Mouse (Mus musculus): ENCODE measurements around the gene Grb14. TPM values are rescaled to one million over a fixed set of nuclear protein-coding genes. Genes with fewer than 3 reads are reported as not detected.

The Grb14 gene
- polyA plus RNA-seq, 1 experiment from 2014 or later, result 6.8 TPM

- Histone ChIP-seq H3K4me3 (ENCODE audit: low read depth, low read length) (no peak overlapping the region), H3K36me3 (ENCODE audit: control insufficient read depth, insufficient read depth, low read length) (no peaks in the 10 kb centered on the region), H3K27me3 (ENCODE audit: control insufficient read depth, insufficient read depth, low read length) (no peaks in the 10 kb centered on the region), H3K9ac (ENCODE audit: low read length) (no peak overlapping the region; the same call in 1 of the 2 replicates), H3K4me1 (ENCODE audit: control insufficient read depth, insufficient read depth, low read length) (peaks cover 5% of the 10 kb centered on the region; the same call in 1 of the 2 replicates), H3K9me3 (ENCODE audit: control insufficient read depth, low read length) (no peaks in the 10 kb centered on the region), H3K27ac (ENCODE audit: low read depth, low read length) (no peak overlapping the region), H3K4me2 (no peak overlapping the region)
- peak; percentile 49; the same call in 1 of the 2 replicates for ATAC-seq (ENCODE audit: low FRiP score)
- WGBS, result 67% methylated on average over 6 of the region's 6 CpGs
- peak; percentile 82 for DNase-seq (ENCODE audit: low spot score, missing footprints)
Measured at GRCm38 (mm10) chr2:64966893-64967444, 57.8 kb downstream of the Grb14 start.

- peak; percentile 35 for DNase-seq (ENCODE audit: low spot score, missing footprints)
- no peaks in the 10 kb centered on the region for H3K36me3 ChIP-seq (ENCODE audit: control insufficient read depth, insufficient read depth, low read length)
- H3K4me1 ChIP-seq (ENCODE audit: control insufficient read depth, insufficient read depth, low read length), result peaks cover 5% of the 10 kb centered on the region; the same call in 1 of the 2 replicates
- ATAC-seq (ENCODE audit: low FRiP score), result no peak
- H3K9me3 ChIP-seq (ENCODE audit: control insufficient read depth, low read length), result no peaks in the 10 kb centered on the region
- WGBS, result 89% methylated on average over 6 of the region's 6 CpGs
- no peaks in the 10 kb centered on the region for H3K27me3 ChIP-seq (ENCODE audit: control insufficient read depth, insufficient read depth, low read length)
- H3K9ac ChIP-seq (ENCODE audit: low read length), result no peak overlapping the region
- H3K27ac ChIP-seq (ENCODE audit: low read depth, low read length), result no peak overlapping the region
- H3K4me2 ChIP-seq, result no peak overlapping the region
- H3K4me3 ChIP-seq (ENCODE audit: low read depth, low read length), result no peak overlapping the region
Measured at GRCm38 (mm10) chr2:64966323-64966722, 58.5 kb downstream of the Grb14 start.

GRCm38 (mm10) chr2:64965227-64965864 lies 59.4 kb downstream of the Grb14 start:
- H3K9ac ChIP-seq (ENCODE audit: low read length), result no peak overlapping the region
- no peak overlapping the region for H3K4me2 ChIP-seq
- DNase-seq (ENCODE audit: low spot score, missing footprints) (peak; percentile 92), ATAC-seq (ENCODE audit: low FRiP score) (peak; percentile 75)
- 34% methylated on average over 5 of the region's 5 CpGs for WGBS
- H3K4me3 ChIP-seq (ENCODE audit: low read depth, low read length), result no peak overlapping the region
- no peak overlapping the region for H3K27ac ChIP-seq (ENCODE audit: low read depth, low read length)
- no peaks in the 10 kb centered on the region for H3K36me3 ChIP-seq (ENCODE audit: control insufficient read depth, insufficient read depth, low read length)
- no peaks in the 10 kb centered on the region for H3K27me3 ChIP-seq (ENCODE audit: control insufficient read depth, insufficient read depth, low read length)
- H3K4me1 ChIP-seq (ENCODE audit: control insufficient read depth, insufficient read depth, low read length), result peaks cover 5% of the 10 kb centered on the region; the same call in 1 of the 2 replicates
- no peaks in the 10 kb centered on the region for H3K9me3 ChIP-seq (ENCODE audit: control insufficient read depth, low read length)

GRCm38 (mm10) chr2:64962196-64962595 lies 62.6 kb downstream of the Grb14 start:
- Histone ChIP-seq H3K4me3 (ENCODE audit: low read depth, low read length) (no peak overlapping the region), H3K9ac (ENCODE audit: low read length) (no peak overlapping the region), H3K27ac (ENCODE audit: low read depth, low read length) (no peak overlapping the region), H3K9me3 (ENCODE audit: control insufficient read depth, low read length) (no peaks in the 10 kb centered on the region), H3K4me1 (ENCODE audit: control insufficient read depth, insufficient read depth, low read length) (peaks cover 5% of the 10 kb centered on the region; the same call in 1 of the 2 replicates), H3K36me3 (ENCODE audit: control insufficient read depth, insufficient read depth, low read length) (no peaks in the 10 kb centered on the region), H3K27me3 (ENCODE audit: control insufficient read depth, insufficient read depth, low read length) (no peaks in the 10 kb centered on the region), H3K4me2 (no peak overlapping the region)
- ATAC-seq (ENCODE audit: low FRiP score), result no peak
- no peak for DNase-seq (ENCODE audit: low spot score, missing footprints)
- 78% methylated on average over 4 of the region's 4 CpGs for WGBS

GRCm38 (mm10) chr2:64961381-64961780 lies 63.4 kb downstream of the Grb14 start:
- no peak overlapping the region for H3K27ac ChIP-seq (ENCODE audit: low read depth, low read length)
- DNase-seq (ENCODE audit: low spot score, missing footprints) (no peak), ATAC-seq (ENCODE audit: low FRiP score) (no peak)
- no peaks in the 10 kb centered on the region for H3K9me3 ChIP-seq (ENCODE audit: control insufficient read depth, low read length)
- 80% methylated on average over 3 of the region's 3 CpGs for WGBS
- no peaks in the 10 kb centered on the region for H3K27me3 ChIP-seq (ENCODE audit: control insufficient read depth, insufficient read depth, low read length)
- no peaks in the 10 kb centered on the region for H3K36me3 ChIP-seq (ENCODE audit: control insufficient read depth, insufficient read depth, low read length)
- H3K4me3 ChIP-seq (ENCODE audit: low read depth, low read length), result no peak overlapping the region
- H3K9ac ChIP-seq (ENCODE audit: low read length), result no peak overlapping the region
- H3K4me1 ChIP-seq (ENCODE audit: control insufficient read depth, insufficient read depth, low read length), result no peaks in the 10 kb centered on the region
- H3K4me2 ChIP-seq, result no peak overlapping the region

GRCm38 (mm10) chr2:64959657-64960056 lies 65.1 kb downstream of the Grb14 start:
- no peaks in the 10 kb centered on the region for H3K9me3 ChIP-seq (ENCODE audit: control insufficient read depth, low read length)
- no peak overlapping the region for H3K9ac ChIP-seq (ENCODE audit: low read length)
- no peak overlapping the region for H3K4me2 ChIP-seq
- WGBS, result 73% methylated on average over 4 of the region's 4 CpGs
- no peak overlapping the region for H3K4me3 ChIP-seq (ENCODE audit: low read depth, low read length)
- H3K4me1 ChIP-seq (ENCODE audit: control insufficient read depth, insufficient read depth, low read length), result no peaks in the 10 kb centered on the region
- H3K36me3 ChIP-seq (ENCODE audit: control insufficient read depth, insufficient read depth, low read length), result no peaks in the 10 kb centered on the region
- no peak overlapping the region for H3K27ac ChIP-seq (ENCODE audit: low read depth, low read length)
- DNase-seq (ENCODE audit: low spot score, missing footprints) (peak; percentile 35), ATAC-seq (ENCODE audit: low FRiP score) (no peak)
- no peaks in the 10 kb centered on the region for H3K27me3 ChIP-seq (ENCODE audit: control insufficient read depth, insufficient read depth, low read length)

GRCm38 (mm10) chr2:64955441-64955840 lies 69.3 kb downstream of the Grb14 start:
- WGBS, result 56% methylated on average over 1 of the region's 1 CpGs
- no peaks in the 10 kb centered on the region for H3K9me3 ChIP-seq (ENCODE audit: control insufficient read depth, low read length)
- no peaks in the 10 kb centered on the region for H3K27me3 ChIP-seq (ENCODE audit: control insufficient read depth, insufficient read depth, low read length)
- H3K4me1 ChIP-seq (ENCODE audit: control insufficient read depth, insufficient read depth, low read length), result no peaks in the 10 kb centered on the region
- no peak overlapping the region for H3K27ac ChIP-seq (ENCODE audit: low read depth, low read length)
- ATAC-seq (ENCODE audit: low FRiP score) (no peak), DNase-seq (ENCODE audit: low spot score, missing footprints) (no peak)
- no peak overlapping the region for H3K9ac ChIP-seq (ENCODE audit: low read length)
- H3K36me3 ChIP-seq (ENCODE audit: control insufficient read depth, insufficient read depth, low read length), result no peaks in the 10 kb centered on the region
- no peak overlapping the region for H3K4me3 ChIP-seq (ENCODE audit: low read depth, low read length)
- no peak overlapping the region for H3K4me2 ChIP-seq

- no peaks in the 10 kb centered on the region for H3K27me3 ChIP-seq (ENCODE audit: control insufficient read depth, insufficient read depth, low read length)
- 60% methylated on average over 2 of the region's 2 CpGs for WGBS
- H3K4me3 ChIP-seq (ENCODE audit: low read depth, low read length), result no peak overlapping the region
- no peak overlapping the region for H3K4me2 ChIP-seq
- no peaks in the 10 kb centered on the region for H3K4me1 ChIP-seq (ENCODE audit: control insufficient read depth, insufficient read depth, low read length)
- DNase-seq (ENCODE audit: low spot score, missing footprints) (no peak), ATAC-seq (ENCODE audit: low FRiP score) (peak; percentile 47; the same call in 1 of the 2 replicates)
- no peak overlapping the region for H3K9ac ChIP-seq (ENCODE audit: low read length)
- no peaks in the 10 kb centered on the region for H3K9me3 ChIP-seq (ENCODE audit: control insufficient read depth, low read length)
- no peaks in the 10 kb centered on the region for H3K36me3 ChIP-seq (ENCODE audit: control insufficient read depth, insufficient read depth, low read length)
- no peak overlapping the region for H3K27ac ChIP-seq (ENCODE audit: low read depth, low read length)
Measured at GRCm38 (mm10) chr2:64949210-64949609, 75.6 kb downstream of the Grb14 start.

GRCm38 (mm10) chr2:64948418-64949169 lies 76.2 kb downstream of the Grb14 start:
- H3K27me3 ChIP-seq (ENCODE audit: control insufficient read depth, insufficient read depth, low read length), result no peaks in the 10 kb centered on the region
- DNase-seq (ENCODE audit: low spot score, missing footprints) (peak; percentile 85), ATAC-seq (ENCODE audit: low FRiP score) (peak; percentile 84)
- no peak overlapping the region for H3K4me2 ChIP-seq
- 82% methylated on average over 12 of the region's 12 CpGs for WGBS
- no peak overlapping the region for H3K4me3 ChIP-seq (ENCODE audit: low read depth, low read length)
- no peaks in the 10 kb centered on the region for H3K36me3 ChIP-seq (ENCODE audit: control insufficient read depth, insufficient read depth, low read length)
- no peaks in the 10 kb centered on the region for H3K4me1 ChIP-seq (ENCODE audit: control insufficient read depth, insufficient read depth, low read length)
- no peaks in the 10 kb centered on the region for H3K9me3 ChIP-seq (ENCODE audit: control insufficient read depth, low read length)
- H3K27ac ChIP-seq (ENCODE audit: low read depth, low read length), result no peak overlapping the region
- no peak overlapping the region for H3K9ac ChIP-seq (ENCODE audit: low read length)
